Mouse (Mus musculus) kidney, postnatal 0 days (tissue): Measurements from ENCODE around the gene Gm20388. TPM values are rescaled to one million over a fixed set of nuclear protein-coding genes. Genes with fewer than 3 reads are reported as not detected.

Source experiments
- ATAC-seq: fragments of 200-750 bp; cut with Nextera tagmentation; replicated peaks from 2 replicates; pipeline ENCODE4 v1.8.0; 2017; ENCODE audit warnings: low read depth, moderate number of reproducible peaks, moderate TSS enrichment, moderate library complexity; ENCODE audit not compliant: low FRiP score
- DNase-seq: peaks from one replicate; pipeline ENCODE4 v3.0.0-alpha.2; 2016; ENCODE audit warnings: low spot score
- H3K27ac ChIP-seq: fragments of 300-500 bp; sonication (generic); 2 replicates; pipeline ENCODE4 v1.5.1; 2014; ENCODE audit warnings: mild to moderate bottlenecking
- H3K27me3 ChIP-seq: fragments of 300-500 bp; sonication (generic); 2 replicates; pipeline ENCODE4 v1.6.1; 2014; ENCODE audit warnings: low read length, mixed read lengths; ENCODE audit not compliant: insufficient read depth
- H3K36me3 ChIP-seq: fragments of 300-500 bp; sonication (generic); 2 replicates; pipeline ENCODE4 v1.6.1; 2014; ENCODE audit warnings: low read length, mixed read lengths; ENCODE audit not compliant: insufficient read depth
- H3K4me1 ChIP-seq: fragments of 300-500 bp; sonication (generic); replicated peaks from 2 replicates; pipeline ENCODE4 v1.6.1; 2014; ENCODE audit warnings: antibody characterized with exemption, low read length, mixed read lengths; ENCODE audit not compliant: insufficient read depth
- H3K4me2 ChIP-seq: fragments of 300-500 bp; sonication (generic); 2 replicates; pipeline ENCODE4 v1.6.1; 2014; ENCODE audit warnings: mild to moderate bottlenecking, low read length, moderate library complexity, mixed read lengths
- H3K4me3 ChIP-seq: fragments of 300-500 bp; sonication (generic); replicated peaks from 2 replicates; pipeline ENCODE4 v1.5.1; 2014; ENCODE audit warnings: low read depth, low read length
- H3K9ac ChIP-seq: fragments of 300-500 bp; sonication (generic); 2 replicates; pipeline ENCODE4 v1.6.1; 2014; ENCODE audit warnings: low read depth, low read length
- H3K9me3 ChIP-seq: fragments of 300-500 bp; sonication (generic); replicated peaks from 2 replicates; pipeline ENCODE4 v1.6.1; 2016; ENCODE audit warnings: low read length, inconsistent platforms, mixed read lengths
- CTCF ChIP-seq: IDR thresholded peaks from 2 replicates; pipeline ENCODE4 v1.5.1; 2016; ENCODE audit warnings: antibody characterized with exemption, low read depth, mild to moderate bottlenecking, moderate library complexity
- WGBS: fragments of 180-500 bp; shearing (Covaris S2); extraction: QIAGEN DNeasy Blood & Tissue Kit; methylation state at CpG from one replicate; pipeline ENCODE4 v1.1.7; 2014; 5-methylcytosine and 5-hydroxymethylcytosine counted together
- polyA plus RNA-seq: library from polyadenylated mRNA; unstranded; fragments of >200 nt; fragmentation: Nextera tagmentation; extraction: Ambion mirVana; gene quantifications from 2 replicates; pipeline ENCODE4 v1.2.1, GENCODE M21; 2015

Gene Gm20388
- polyA plus RNA-seq, 1 experiment from 2014 or later: not detected

GRCm38 (mm10) chr8:122580926-122581325 is 2670.3 kb downstream of the Gm20388 start:
- no peak overlapping the region for H3K27ac ChIP-seq
- ATAC-seq (no peak), DNase-seq (no peak)
- 52% methylated on average over 14 of the region's 15 CpGs for WGBS
- no peak overlapping the region for H3K4me2 ChIP-seq
- peaks cover 22% of the 10 kb centered on the region for H3K4me1 ChIP-seq
- H3K9me3 ChIP-seq: no peaks in the 10 kb centered on the region
- H3K36me3 ChIP-seq: no peaks in the 10 kb centered on the region
- no peak overlapping the region for H3K4me3 ChIP-seq
- H3K27me3 ChIP-seq: no peaks in the 10 kb centered on the region
- no peak overlapping the region for H3K9ac ChIP-seq
- no peak for TF ChIP-seq CTCF

DNA sequence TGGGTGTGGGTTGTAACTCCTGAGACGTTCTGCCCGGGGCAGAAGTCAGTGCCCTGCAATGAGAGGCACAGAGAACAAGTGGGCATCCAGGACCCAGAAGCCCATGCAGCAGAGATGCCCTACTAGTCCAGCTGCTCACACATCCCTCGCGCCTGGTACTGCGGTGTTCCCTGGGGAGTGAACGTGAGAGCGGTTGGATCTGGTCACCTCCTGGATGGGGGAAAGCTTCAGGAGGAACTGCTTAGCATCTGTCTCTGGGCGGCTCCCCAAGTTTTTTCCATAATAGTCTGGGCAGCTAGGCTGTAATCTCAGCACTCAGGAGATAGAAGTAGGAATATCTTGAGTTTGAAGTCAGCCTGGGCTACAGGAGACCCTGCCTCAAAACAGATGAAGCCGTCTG is 2674.3 kb downstream of the Gm20388 start:
- 82% methylated on average over 9 of the region's 9 CpGs for WGBS

DNA sequence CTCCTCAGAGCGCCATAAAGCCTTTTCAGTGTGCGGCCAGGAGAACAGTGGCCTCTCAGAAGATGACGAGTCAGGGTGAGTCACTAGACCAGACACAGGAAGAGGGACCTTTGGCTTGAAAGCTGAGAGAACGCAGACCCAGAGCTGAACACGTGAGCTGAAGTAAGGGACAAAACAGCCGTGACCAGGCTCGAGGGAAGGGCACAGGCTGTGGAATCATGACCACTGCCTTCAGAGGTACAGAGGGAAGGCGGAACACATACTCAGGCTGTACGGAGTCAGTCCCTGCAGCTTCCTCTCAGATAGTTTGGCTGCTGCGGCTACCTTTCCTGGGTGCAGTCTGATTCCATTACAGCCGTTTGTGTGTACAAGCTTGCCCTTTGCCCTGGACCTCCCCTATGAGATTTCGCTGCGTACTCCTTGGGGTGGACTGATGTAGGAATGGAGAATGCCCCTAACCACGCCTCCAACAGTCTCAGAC is 2674.8 kb downstream of the Gm20388 start:
- Histone ChIP-seq H3K27ac (0 out of 2 replicates have a peak overlapping the region, but pooled peaks have one; percentile 37), H3K4me2 (no peak overlapping the region), H3K4me3 (no peak overlapping the region), H3K9ac (no peak overlapping the region), H3K27me3 (no peaks in the 10 kb centered on the region), H3K36me3 (no peaks in the 10 kb centered on the region), H3K9me3 (no peaks in the 10 kb centered on the region), H3K4me1 (0 out of 2 replicates have a peak, but pooled peaks cover 7% of the 10 kb centered on the region)
- no peak for TF ChIP-seq CTCF
- 35% methylated on average over 14 of the region's 14 CpGs for WGBS
- ATAC-seq: peak; percentile 33; the same call in 1 of the 2 replicates
- DNase-seq: no peak

More for the DNA sequence above, 2674.3 kb downstream of the Gm20388 start:
- no peak overlapping the region for H3K4me3 ChIP-seq
- no peak for TF ChIP-seq CTCF
- H3K9me3 ChIP-seq: no peaks in the 10 kb centered on the region
- no peak overlapping the region for H3K4me2 ChIP-seq
- H3K36me3 ChIP-seq: no peaks in the 10 kb centered on the region
- 0 out of 2 replicates have a peak, but pooled peaks cover 7% of the 10 kb centered on the region for H3K4me1 ChIP-seq
- no peak overlapping the region for H3K9ac ChIP-seq
- no peaks in the 10 kb centered on the region for H3K27me3 ChIP-seq
- ATAC-seq: no peak
- no peak for DNase-seq
- H3K27ac ChIP-seq: 0 out of 2 replicates have a peak overlapping the region, but pooled peaks have one; percentile 37

- H3K4me3 ChIP-seq: no peak overlapping the region
- H3K4me1 ChIP-seq: 0 out of 2 replicates have a peak, but pooled peaks cover 7% of the 10 kb centered on the region
- WGBS: 40% methylated on average over 7 of the region's 7 CpGs
- DNase-seq (no peak), ATAC-seq (no peak)
- no peak for TF ChIP-seq CTCF
- H3K36me3 ChIP-seq: no peaks in the 10 kb centered on the region
- H3K27me3 ChIP-seq: no peaks in the 10 kb centered on the region
- no peaks in the 10 kb centered on the region for H3K9me3 ChIP-seq
- no peak overlapping the region for H3K9ac ChIP-seq
- H3K4me2 ChIP-seq: no peak overlapping the region
- H3K27ac ChIP-seq: 0 out of 2 replicates have a peak overlapping the region, but pooled peaks have one; percentile 37
These were observed 2675.5 kb downstream of the Gm20388 start for GRCm38 (mm10) chr8:122586171-122586570.

DNA sequence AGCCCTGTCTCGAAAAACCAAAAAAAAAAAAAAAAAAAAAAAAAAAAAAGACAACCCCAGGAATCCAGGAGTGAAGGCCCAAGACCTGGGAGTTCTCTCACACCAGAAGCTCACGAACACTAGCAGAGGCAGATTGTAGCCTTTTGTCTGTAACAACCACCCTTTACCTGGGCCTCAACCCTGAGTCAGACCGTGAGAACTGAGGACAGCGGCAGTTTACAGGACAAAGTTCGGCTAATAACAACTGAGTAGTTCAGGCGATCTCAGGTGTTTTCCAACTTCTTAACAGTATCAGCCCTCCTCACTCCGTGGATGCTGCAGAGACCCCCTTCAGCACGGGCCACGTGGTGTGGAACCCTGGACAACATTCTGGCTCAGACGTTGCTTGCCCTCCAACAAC is 2676.1 kb downstream of the Gm20388 start:
- DNase-seq (no peak), ATAC-seq (no peak)
- H3K4me2 ChIP-seq: no peak overlapping the region
- no peaks in the 10 kb centered on the region for H3K36me3 ChIP-seq
- no peak overlapping the region for H3K27ac ChIP-seq
- H3K4me3 ChIP-seq: no peak overlapping the region
- WGBS: 76% methylated on average over 9 of the region's 10 CpGs
- H3K9ac ChIP-seq: no peak overlapping the region
- 0 out of 2 replicates have a peak, but pooled peaks cover 7% of the 10 kb centered on the region for H3K4me1 ChIP-seq
- no peaks in the 10 kb centered on the region for H3K27me3 ChIP-seq
- no peak for TF ChIP-seq CTCF
- H3K9me3 ChIP-seq: no peaks in the 10 kb centered on the region

DNA sequence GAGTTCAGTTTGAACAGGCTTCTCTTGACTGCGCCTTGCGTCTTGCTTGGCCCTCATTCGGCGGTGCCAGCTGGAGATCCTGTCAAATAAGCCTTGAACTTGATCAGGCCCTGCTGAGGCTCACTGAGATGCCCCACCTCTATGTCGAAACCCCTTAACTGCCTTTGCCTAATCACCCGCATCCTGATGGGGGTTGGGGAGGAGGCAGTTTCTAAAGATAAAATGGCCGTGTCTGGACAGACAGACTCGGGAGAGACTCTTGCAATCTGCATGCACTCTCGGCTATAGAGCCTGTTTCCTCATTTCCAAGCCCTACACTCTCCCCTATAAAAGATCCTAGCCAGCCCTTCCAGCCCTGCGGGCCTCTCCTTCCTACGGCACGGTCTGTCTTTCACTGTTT is 2682.6 kb downstream of the Gm20388 start:
- ATAC-seq (no peak), DNase-seq (no peak)
- Histone ChIP-seq H3K4me2 (no peak overlapping the region), H3K27ac (no peak overlapping the region), H3K4me1 (no peaks in the 10 kb centered on the region), H3K9me3 (no peaks in the 10 kb centered on the region), H3K4me3 (no peak overlapping the region), H3K36me3 (peaks cover 5% of the 10 kb centered on the region; the same call in 1 of the 2 replicates), H3K27me3 (no peaks in the 10 kb centered on the region), H3K9ac (no peak overlapping the region)
- 55% methylated on average over 12 of the region's 12 CpGs for WGBS
- TF ChIP-seq CTCF: no peak
